Mouse (Mus musculus): Measurements from ENCODE around the gene Gm21976. TPM values are rescaled to one million over a fixed set of nuclear protein-coding genes. Genes with fewer than 3 reads are reported as not detected.
A peak's percentile ranks its signal among the peaks of the same experiment; 100 is the strongest.

The Gm21976 gene
- total and polyA plus RNA-seq, 3 experiments: not detected

GRCm38 (mm10) chr13:98280990-98281650 is 1.4 kb downstream of the Gm21976 start:
- Histone ChIP-seq H3K4me1 (ENCODE audit: control insufficient read depth, insufficient read depth, low read length) (peaks cover 2% of the 10 kb centered on the region; the same call in 1 of the 2 replicates), H3K4me3 (no peak overlapping the region), H3K27ac (no peak overlapping the region), H3K27me3 (ENCODE audit: control insufficient read depth, insufficient read depth, low read length) (no peaks in the 10 kb centered on the region), H3K36me3 (ENCODE audit: control insufficient read depth, insufficient read depth, low read length) (no peaks in the 10 kb centered on the region), H3K9ac (ENCODE audit: low read depth, low read length) (no peak overlapping the region), H3K79me2 (replicated peaks; ENCODE audit: control insufficient read depth, insufficient read depth, low read length) (no peaks in the 10 kb centered on the region)
- 70% methylated on average over 12 of the region's 12 CpGs for whole genome bisulfite sequencing
- intact Hi-C loops (cut with DNase I): no loop called here
- TF ChIP-seq CTCF (IDR thresholded peaks at IDR 0.05): no peak
- no peak for TF ChIP-seq POLR2A (IDR thresholded peaks at IDR 0.05; ENCODE audit: insufficient read depth, low read depth, low read length)
- TF ChIP-seq EP300 (IDR thresholded peaks at IDR 0.05; ENCODE audit: insufficient read depth, low read depth, low read length): no peak
- DNase-seq: no peak

GRCm38 (mm10) chr13:98290719-98291118 is 11.0 kb downstream of the Gm21976 start:
- H3K79me2 ChIP-seq (replicated peaks; ENCODE audit: control insufficient read depth, insufficient read depth, low read length): no peaks in the 10 kb centered on the region
- no peaks in the 10 kb centered on the region for H3K4me1 ChIP-seq (ENCODE audit: control insufficient read depth, insufficient read depth, low read length)

GRCm38 (mm10) chr13:98291712-98292111 is 12.0 kb downstream of the Gm21976 start:
- intact Hi-C loops (cut with DNase I): no loop called here
- no peak for TF ChIP-seq POLR2A (IDR thresholded peaks at IDR 0.05; ENCODE audit: insufficient read depth, low read depth, low read length)
- no peak for TF ChIP-seq CTCF (IDR thresholded peaks at IDR 0.05)
- no peak for TF ChIP-seq EP300 (IDR thresholded peaks at IDR 0.05; ENCODE audit: insufficient read depth, low read depth, low read length)
- H3K36me3 ChIP-seq (ENCODE audit: control insufficient read depth, insufficient read depth, low read length): no peaks in the 10 kb centered on the region
- DNase-seq: no peak
- H3K4me3 ChIP-seq: no peak overlapping the region
- no peaks in the 10 kb centered on the region for H3K79me2 ChIP-seq (replicated peaks; ENCODE audit: control insufficient read depth, insufficient read depth, low read length)
- H3K27me3 ChIP-seq (ENCODE audit: control insufficient read depth, insufficient read depth, low read length): no peaks in the 10 kb centered on the region
- WGBS: 85% methylated on average over 8 of the region's 8 CpGs
- no peak overlapping the region for H3K9ac ChIP-seq (ENCODE audit: low read depth, low read length)
- H3K27ac ChIP-seq: no peak overlapping the region
- H3K4me1 ChIP-seq (ENCODE audit: control insufficient read depth, insufficient read depth, low read length): no peaks in the 10 kb centered on the region

More at GRCm38 (mm10) chr13:98290719-98291118, 11.0 kb downstream of the Gm21976 start:
- Histone ChIP-seq H3K27ac (no peak overlapping the region), H3K4me3 (no peak overlapping the region), H3K27me3 (ENCODE audit: control insufficient read depth, insufficient read depth, low read length) (no peaks in the 10 kb centered on the region), H3K36me3 (ENCODE audit: control insufficient read depth, insufficient read depth, low read length) (no peaks in the 10 kb centered on the region), H3K9ac (ENCODE audit: low read depth, low read length) (no peak overlapping the region)
- TF ChIP-seq POLR2A (IDR thresholded peaks at IDR 0.05; ENCODE audit: insufficient read depth, low read depth, low read length) (no peak), CTCF (IDR thresholded peaks at IDR 0.05) (peak; percentile 20; the same call in 1 of the 2 replicates), EP300 (IDR thresholded peaks at IDR 0.05; ENCODE audit: insufficient read depth, low read depth, low read length) (no peak)
- no peak for DNase-seq
- 60% methylated on average over 2 of the region's 2 CpGs for WGBS
- intact Hi-C loops (cut with DNase I): no loop called here

GRCm38 (mm10) chr13:98296072-98296471 is 16.4 kb downstream of the Gm21976 start:
- 41% methylated on average over 5 of the region's 5 CpGs for WGBS
- Histone ChIP-seq H3K4me3 (no peak overlapping the region), H3K27me3 (ENCODE audit: control insufficient read depth, insufficient read depth, low read length) (no peaks in the 10 kb centered on the region), H3K4me1 (ENCODE audit: control insufficient read depth, insufficient read depth, low read length) (no peaks in the 10 kb centered on the region), H3K27ac (no peak overlapping the region), H3K9ac (ENCODE audit: low read depth, low read length) (no peak overlapping the region), H3K36me3 (ENCODE audit: control insufficient read depth, insufficient read depth, low read length) (no peaks in the 10 kb centered on the region), H3K79me2 (replicated peaks; ENCODE audit: control insufficient read depth, insufficient read depth, low read length) (no peaks in the 10 kb centered on the region)
- intact Hi-C loops (cut with DNase I): no loop called here
- TF ChIP-seq POLR2A (IDR thresholded peaks at IDR 0.05; ENCODE audit: insufficient read depth, low read depth, low read length) (no peak), CTCF (IDR thresholded peaks at IDR 0.05) (no peak), EP300 (IDR thresholded peaks at IDR 0.05; ENCODE audit: insufficient read depth, low read depth, low read length) (no peak)
- DNase-seq: no peak

- Histone ChIP-seq H3K27me3 (ENCODE audit: control insufficient read depth, insufficient read depth, low read length) (no peaks in the 10 kb centered on the region), H3K36me3 (ENCODE audit: control insufficient read depth, insufficient read depth, low read length) (no peaks in the 10 kb centered on the region), H3K27ac (no peak overlapping the region), H3K4me3 (no peak overlapping the region), H3K4me1 (ENCODE audit: control insufficient read depth, insufficient read depth, low read length) (no peaks in the 10 kb centered on the region), H3K79me2 (replicated peaks; ENCODE audit: control insufficient read depth, insufficient read depth, low read length) (no peaks in the 10 kb centered on the region), H3K9ac (ENCODE audit: low read depth, low read length) (no peak overlapping the region)
- DNase-seq: no peak
- intact Hi-C loops (cut with DNase I): loop anchor here (2.0 kb wide), 2 partner anchors 35 to 57 kb away; partner anchors contain the start of genes Ankra2 and Utp15
- TF ChIP-seq EP300 (IDR thresholded peaks at IDR 0.05; ENCODE audit: insufficient read depth, low read depth, low read length) (no peak), CTCF (IDR thresholded peaks at IDR 0.05) (peak; percentile 24; the same call in 1 of the 2 replicates)
- WGBS: 89% methylated on average over 6 of the region's 6 CpGs
These were observed 18.3 kb downstream of the Gm21976 start for GRCm38 (mm10) chr13:98297883-98298482.

Measured in heart, adult 2 months (tissue).